Mouse (Mus musculus): ENCODE results near the gene Ubr3. TPM values are rescaled to one million over a fixed set of nuclear protein-coding genes. Genes with fewer than 3 reads are reported as not detected.

Ubr3 gene
- polyA plus RNA-seq, 1 experiment from 2014 or later: 13.2 TPM

Other genes starting within 250 kb of the Ubr3 start
- 2.7 and 3.5 TPM in 2 replicates for gene Klhl41, start 227.1 kb upstream of the Ubr3 start, polyA plus RNA-seq (2014; fragmentation: Nextera tagmentation; extraction: Ambion mirVana)
- 17.5 and 18.3 TPM in 2 replicates for gene Fastkd1, start 183.7 kb upstream of the Ubr3 start, polyA plus RNA-seq (2014; fragmentation: Nextera tagmentation; extraction: Ambion mirVana)
- gene Ppig, start 174.7 kb upstream of the Ubr3 start, polyA plus RNA-seq (2014; fragmentation: Nextera tagmentation; extraction: Ambion mirVana): 138 and 150 TPM in 2 replicates
- gene Ccdc173, start 107.7 kb upstream of the Ubr3 start, polyA plus RNA-seq (2014; fragmentation: Nextera tagmentation; extraction: Ambion mirVana): 2.2 and 3.0 TPM in 2 replicates
- gene Phospho2, start 107.6 kb upstream of the Ubr3 start, polyA plus RNA-seq (2014; fragmentation: Nextera tagmentation; extraction: Ambion mirVana): 29.2 and 31.5 TPM in 2 replicates
- gene Klhl23, start 75.3 kb upstream of the Ubr3 start, polyA plus RNA-seq (2014; fragmentation: Nextera tagmentation; extraction: Ambion mirVana): 31.6 and 35.7 TPM in 2 replicates
- 423 and 426 TPM in 2 replicates for gene Ssb, start 35.7 kb upstream of the Ubr3 start, polyA plus RNA-seq (2014; fragmentation: Nextera tagmentation; extraction: Ambion mirVana)
- gene Mettl5, start 11.6 kb upstream of the Ubr3 start, polyA plus RNA-seq (2014; fragmentation: Nextera tagmentation; extraction: Ambion mirVana): 35.7 and 36.2 TPM in 2 replicates
- gene Myo3b, start 141.9 kb downstream of the Ubr3 start, polyA plus RNA-seq (2014; fragmentation: Nextera tagmentation; extraction: Ambion mirVana): not detected in 2 replicates

Data from limb, embryonic 11.5 days (tissue).